Mouse (Mus musculus): ENCODE measurements around the gene Rbp2. TPM values are rescaled to one million over a fixed set of nuclear protein-coding genes. Genes with fewer than 3 reads are reported as not detected.

The Rbp2 gene
- total RNA-seq, 4 experiments from 2014 or later = not detected

- no peak for DNase-seq (ENCODE audit: low spot score in 2 of 2)
These were observed 38.0 kb downstream of the Rbp2 start for GRCm38 (mm10) chr9:98523872-98524271.

GRCm38 (mm10) chr9:98524786-98525542 is 39.0 kb downstream of the Rbp2 start:
- DNase-seq (ENCODE audit: low spot score in 2 of 2) = no peak

- no peak for DNase-seq (ENCODE audit: low spot score in 2 of 2)
These were observed 39.6 kb downstream of the Rbp2 start for GRCm38 (mm10) chr9:98525543-98525924.

GRCm38 (mm10) chr9:98527226-98527625 is 41.3 kb downstream of the Rbp2 start:
- DNase-seq (ENCODE audit: low spot score in 2 of 2) = no peak

GRCm38 (mm10) chr9:98529776-98530175 is 43.9 kb downstream of the Rbp2 start:
- DNase-seq (ENCODE audit: low spot score in 2 of 2) = no peak

GRCm38 (mm10) chr9:98530999-98531398 is 45.1 kb downstream of the Rbp2 start:
- no peak for DNase-seq (ENCODE audit: low spot score in 2 of 2)

GRCm38 (mm10) chr9:98534675-98535280 is 48.9 kb downstream of the Rbp2 start:
- no peak for DNase-seq (ENCODE audit: low spot score in 2 of 2)

- DNase-seq (ENCODE audit: low spot score in 2 of 2) = no peak
These were observed 49.8 kb downstream of the Rbp2 start for GRCm38 (mm10) chr9:98535763-98536162.

- no peak for DNase-seq (ENCODE audit: low spot score in 2 of 2)
These were observed 52.2 kb downstream of the Rbp2 start for GRCm38 (mm10) chr9:98538017-98538712.

GRCm38 (mm10) chr9:98538713-98539360 is 52.9 kb downstream of the Rbp2 start:
- DNase-seq (ENCODE audit: low spot score in 2 of 2) = peak in 1 of 2 experiments; percentile 7

- DNase-seq (ENCODE audit: low spot score in 2 of 2) = no peak
These were observed 58.1 kb downstream of the Rbp2 start for GRCm38 (mm10) chr9:98544042-98544441.

Other genes with a start within 250 kb of the Rbp2 start
- 10 to 100 TPM; 10.6 to 13.6 (median 12.0) TPM for gene Nmnat3, start 198.7 kb upstream of the Rbp2 start, total RNA-seq (2022)
- 1 to 10 TPM in 2 of 4 experiments, under 1 TPM in 2; 0.68 to 1.6 (median 1.1) TPM for gene Rbp1, start 63.2 kb upstream of the Rbp2 start, total RNA-seq (2022)
- 10 to 100 TPM; 68.5 to 80.4 (median 72.0) TPM for gene Copb2, start 77.6 kb downstream of the Rbp2 start, total RNA-seq (2022)
- gene Mrps22, start 115.5 kb downstream of the Rbp2 start, total RNA-seq (2022) = 10 to 100 TPM; 20.6 to 21.4 (median 21.0) TPM